Mouse (Mus musculus): ENCODE measurements around the gene Ost4.

The Ost4 gene

DNA sequence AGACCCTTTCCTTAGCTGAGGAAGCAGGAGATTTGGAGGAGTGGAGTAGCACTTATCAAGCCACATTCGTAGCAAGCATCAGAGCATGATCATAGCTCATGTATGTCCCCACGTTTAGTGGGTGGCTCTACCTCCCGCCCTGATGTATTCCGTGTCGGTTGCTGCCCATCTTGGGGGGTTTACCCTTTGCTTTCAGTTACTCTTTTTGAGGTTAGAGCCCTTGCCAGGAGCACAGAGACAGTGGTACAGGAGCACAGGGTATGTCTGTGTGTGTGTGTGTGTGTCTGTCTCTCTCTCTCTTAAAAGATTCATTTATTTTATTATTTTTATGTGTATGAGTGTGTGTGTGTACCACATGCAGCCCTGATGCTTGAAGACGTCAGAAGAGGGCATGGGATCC lies 15.5 kb upstream of the Ost4 start:
- no peak for DNase-seq (ENCODE audit: low read depth, low spot score)

DNA sequence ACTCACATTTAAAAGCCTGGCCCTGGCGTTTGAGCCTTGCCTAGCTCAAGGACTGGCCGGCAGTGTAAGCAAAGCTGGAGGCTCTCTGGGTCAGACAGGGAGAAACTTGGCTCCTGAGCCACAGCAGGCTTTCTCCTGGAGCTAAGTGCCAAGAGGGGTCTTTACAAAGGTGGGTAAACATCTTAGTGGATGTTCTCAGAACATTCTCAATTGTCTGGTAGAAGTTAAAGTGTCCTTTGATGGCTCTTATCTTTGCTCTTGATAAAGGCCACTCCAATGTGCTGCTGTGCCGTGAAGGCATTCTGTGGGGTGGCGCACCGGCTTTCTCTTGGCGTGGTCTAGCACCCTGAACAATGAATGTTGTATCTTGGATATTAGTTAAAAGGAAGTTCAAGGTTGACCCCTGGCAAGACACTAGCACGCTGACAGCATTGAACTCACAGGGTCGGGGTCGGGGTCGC lies 15.0 kb upstream of the Ost4 start:
- no peak for DNase-seq (ENCODE audit: low read depth, low spot score)

- DNase-seq (ENCODE audit: low read depth, low spot score) = peak; percentile 51
These were observed 13.9 kb upstream of the Ost4 start, which contains the start of gene Khk for GRCm38 (mm10) chr5:30921256-30922033. Gene Khk (plus strand): TSS chr5:30921431.

- DNase-seq (ENCODE audit: low read depth, low spot score) = no peak
These were observed 13.0 kb upstream of the Ost4 start for GRCm38 (mm10) chr5:30920621-30921020.

DNA sequence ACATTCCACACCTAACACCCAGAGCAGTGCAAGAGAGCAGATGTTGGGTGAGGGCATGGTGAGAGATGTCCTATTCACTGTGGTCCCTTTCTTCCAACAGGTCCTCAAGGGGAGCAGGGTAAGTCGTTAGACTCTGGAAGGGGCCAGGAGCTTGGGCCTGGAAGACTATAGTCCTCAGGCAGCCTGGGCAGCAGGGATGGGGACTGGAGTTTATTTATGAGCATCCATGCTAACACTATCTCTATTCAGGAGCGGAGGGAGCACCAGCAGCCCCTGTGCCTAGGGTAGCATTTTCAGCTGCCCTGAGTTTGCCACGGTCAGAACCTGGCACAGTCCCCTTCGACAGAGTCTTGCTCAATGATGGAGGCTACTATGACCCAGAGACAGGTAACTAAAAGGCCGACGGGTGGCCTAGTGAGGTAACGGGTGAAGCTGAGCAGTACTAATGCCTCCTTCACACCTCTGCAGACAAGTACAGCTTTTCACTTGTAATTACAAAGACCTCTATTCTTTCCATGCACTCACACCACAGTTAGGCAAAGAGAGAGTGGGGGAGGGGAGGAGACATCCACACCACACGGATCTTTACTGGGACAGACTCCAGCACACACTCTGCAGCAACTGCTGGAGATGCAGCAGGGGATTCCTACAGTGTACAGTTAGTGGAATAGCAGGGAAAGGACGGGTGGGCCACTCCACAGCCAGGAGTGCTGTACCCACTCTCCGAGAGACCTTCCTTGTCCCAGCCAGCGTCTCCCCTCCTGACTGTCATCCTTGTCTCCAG lies 12.4 kb upstream of the Ost4 start:
- no peak for DNase-seq (ENCODE audit: low read depth, low spot score)

DNA sequence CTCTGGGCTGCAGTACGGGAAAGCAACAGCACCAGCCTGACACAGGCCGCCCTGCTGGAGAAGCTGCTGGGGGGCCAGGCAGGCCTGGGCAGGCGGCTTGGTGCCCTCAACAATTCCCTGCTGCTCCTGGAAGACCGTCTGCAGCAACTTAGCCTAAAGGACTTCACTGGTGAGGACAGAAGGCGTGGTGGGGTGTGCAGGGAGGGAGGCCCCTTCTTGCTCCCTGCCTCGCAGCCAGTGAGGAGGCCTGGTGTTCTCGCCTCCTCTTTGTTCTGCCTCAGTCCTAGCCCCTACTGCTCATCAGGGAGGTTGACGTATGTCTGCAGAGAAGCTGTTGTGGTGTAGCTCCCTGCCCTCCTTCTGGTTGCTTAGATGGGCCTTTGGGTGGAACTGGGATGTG lies 11.1 kb upstream of the Ost4 start:
- DNase-seq (ENCODE audit: low read depth, low spot score) = no peak

DNA sequence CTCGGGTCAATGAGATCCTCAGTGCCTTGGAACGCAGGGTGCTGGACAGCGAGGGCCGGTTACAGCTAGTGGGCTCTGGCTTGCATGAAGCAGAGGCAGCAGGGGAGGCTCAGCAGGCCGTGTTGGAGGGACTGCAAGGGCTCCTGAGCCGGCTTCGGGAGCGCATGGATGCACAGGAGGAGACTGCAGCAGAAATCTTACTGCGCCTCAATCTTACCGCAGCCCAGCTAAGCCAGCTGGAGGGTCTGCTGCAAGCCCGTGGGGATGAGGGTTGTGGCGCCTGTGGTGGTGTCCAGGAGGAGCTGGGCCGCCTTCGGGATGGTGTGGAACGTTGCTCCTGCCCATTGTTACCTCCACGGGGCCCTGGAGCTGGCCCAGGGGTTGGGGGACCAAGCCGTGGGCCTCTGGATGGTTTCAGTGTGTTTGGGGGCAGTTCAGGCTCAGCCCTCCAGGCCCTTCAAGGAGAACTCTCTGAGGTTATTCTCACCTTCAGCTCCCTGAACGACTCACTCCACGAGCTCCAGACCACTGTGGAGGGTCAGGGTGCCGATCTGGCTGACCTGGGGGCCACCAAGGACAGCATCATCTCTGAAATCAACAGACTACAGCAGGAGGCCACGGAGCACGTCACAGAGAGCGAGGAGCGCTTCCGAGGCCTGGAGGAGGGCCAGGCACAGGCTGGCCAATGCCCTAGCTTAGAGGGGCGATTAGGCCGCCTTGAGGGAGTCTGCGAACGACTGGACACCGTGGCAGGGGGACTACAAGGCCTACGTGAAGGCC lies 10.5 kb upstream of the Ost4 start:
- no peak for DNase-seq (ENCODE audit: low read depth, low spot score)

GRCm38 (mm10) chr5:30917348-30917747 lies 9.8 kb upstream of the Ost4 start:
- DNase-seq (ENCODE audit: low read depth, low spot score) = no peak

DNA sequence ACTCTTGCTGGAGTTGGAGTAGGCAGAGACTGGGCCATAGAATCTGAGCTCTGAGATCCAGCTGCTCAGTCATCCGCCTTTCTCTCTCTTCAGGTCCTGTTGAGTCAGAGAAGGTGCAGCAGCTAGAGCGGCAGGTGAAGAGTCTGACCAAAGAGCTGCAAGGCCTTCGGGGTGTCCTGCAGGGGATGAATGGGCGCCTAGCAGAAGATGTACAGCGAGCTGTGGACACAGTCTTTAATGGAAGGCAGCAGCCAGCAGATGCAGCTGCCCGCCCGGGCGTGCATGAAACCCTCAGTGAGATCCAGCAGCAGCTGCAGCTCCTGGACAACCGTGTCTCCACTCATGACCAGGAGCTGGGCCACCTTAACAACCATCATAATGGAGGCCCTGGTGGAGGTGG lies 9.3 kb upstream of the Ost4 start:
- no peak for DNase-seq (ENCODE audit: low read depth, low spot score)

DNA sequence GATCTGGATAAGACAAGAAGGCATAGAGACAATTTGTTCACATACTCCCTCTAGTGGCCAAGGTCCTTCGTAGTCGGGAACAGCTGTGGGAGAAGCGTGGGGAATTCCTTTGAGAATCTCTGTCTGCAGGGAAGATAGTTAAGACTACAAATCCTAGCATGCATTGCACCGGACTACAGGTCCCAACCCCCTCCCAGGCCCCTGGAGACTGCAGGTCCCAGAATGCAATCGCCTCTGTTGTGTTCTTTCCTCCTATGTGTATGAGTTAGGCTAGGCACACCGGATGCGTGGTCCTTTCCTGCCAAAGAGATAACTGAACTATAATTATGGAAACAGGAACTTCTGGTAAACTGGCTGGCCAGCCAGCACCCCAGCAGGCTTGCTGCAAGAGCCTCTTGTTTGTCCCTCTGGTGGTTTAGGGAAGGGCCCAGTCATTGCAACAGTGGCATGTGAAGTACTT lies 8.4 kb upstream of the Ost4 start:
- DNase-seq (ENCODE audit: low read depth, low spot score) = peak; percentile 93

DNA sequence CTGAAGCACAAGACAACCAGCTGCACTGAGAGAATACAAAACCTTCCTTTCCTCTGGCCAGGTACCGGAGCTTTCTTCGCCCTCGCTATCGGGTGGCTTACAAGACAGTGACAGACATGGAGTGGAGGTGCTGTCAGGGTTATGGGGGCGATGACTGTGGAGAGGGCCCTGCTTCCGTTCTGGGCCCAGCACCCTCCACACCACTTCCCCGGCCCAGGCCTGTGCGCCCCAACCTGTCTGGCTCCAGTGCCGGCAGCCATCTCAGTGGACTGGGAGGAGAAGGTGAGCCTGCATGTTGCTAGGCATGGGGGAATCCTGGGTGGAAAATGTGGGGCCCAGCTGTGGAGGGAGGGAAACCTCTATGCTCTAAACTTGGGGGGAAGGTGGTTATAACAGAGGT lies 7.9 kb upstream of the Ost4 start:
- DNase-seq (ENCODE audit: low read depth, low spot score) = no peak

GRCm38 (mm10) chr5:30914849-30915248 lies 7.3 kb upstream of the Ost4 start:
- DNase-seq (ENCODE audit: low read depth, low spot score) = no peak

DNA sequence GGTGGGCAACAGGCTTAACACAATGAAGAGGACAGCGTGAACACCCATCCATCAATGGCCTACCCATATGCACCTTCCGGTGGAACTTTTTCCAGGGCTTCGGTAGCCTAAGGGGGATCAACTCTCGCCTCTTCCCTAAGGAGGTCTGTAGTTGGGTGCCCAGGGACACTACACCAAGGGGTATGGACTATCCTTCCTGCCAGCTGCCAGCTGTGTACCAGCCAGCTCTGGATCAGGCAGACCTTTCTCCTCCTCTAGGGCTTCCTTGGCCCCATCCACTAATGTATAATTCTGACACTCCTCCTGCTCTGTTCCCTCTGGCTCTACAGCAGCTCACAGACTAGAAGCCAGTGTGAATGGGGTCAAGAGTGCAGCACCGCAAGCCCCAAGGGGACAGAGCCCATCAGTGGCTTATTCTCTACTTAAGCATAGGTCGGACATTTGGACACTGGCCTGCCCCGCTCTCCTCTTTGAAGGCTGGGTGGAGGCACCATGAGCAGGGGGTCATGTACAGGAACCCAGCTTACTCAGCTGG lies 6.6 kb upstream of the Ost4 start:
- no peak for DNase-seq (ENCODE audit: low read depth, low spot score)

GRCm38 (mm10) chr5:30913060-30913841 lies 5.7 kb upstream of the Ost4 start, which contains the start of gene Emilin1:
Gene Emilin1 (plus strand): TSS chr5:30913402.
- DNase-seq (ENCODE audit: low read depth, low spot score) = no peak

DNA sequence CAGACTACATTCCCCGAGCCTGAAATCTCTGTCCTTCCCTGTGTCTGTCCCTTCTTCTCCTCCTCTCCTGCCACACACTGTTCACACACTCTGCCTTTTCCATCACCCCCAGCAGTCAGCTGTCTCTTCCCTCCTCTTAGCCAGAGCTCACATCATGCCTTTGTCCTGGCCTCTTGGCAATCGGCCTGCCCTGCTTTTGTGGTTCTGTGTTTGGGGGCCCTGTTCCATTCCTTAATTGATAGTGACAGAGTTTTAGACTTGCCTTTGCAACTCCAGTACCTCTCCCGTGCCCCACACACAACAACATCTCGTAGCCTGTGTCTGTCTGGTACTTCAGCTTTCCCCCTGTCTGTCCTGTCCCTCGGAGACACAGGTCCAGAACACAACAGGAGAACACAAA lies 4.6 kb upstream of the Ost4 start:
- no peak for DNase-seq (ENCODE audit: low read depth, low spot score)

DNA sequence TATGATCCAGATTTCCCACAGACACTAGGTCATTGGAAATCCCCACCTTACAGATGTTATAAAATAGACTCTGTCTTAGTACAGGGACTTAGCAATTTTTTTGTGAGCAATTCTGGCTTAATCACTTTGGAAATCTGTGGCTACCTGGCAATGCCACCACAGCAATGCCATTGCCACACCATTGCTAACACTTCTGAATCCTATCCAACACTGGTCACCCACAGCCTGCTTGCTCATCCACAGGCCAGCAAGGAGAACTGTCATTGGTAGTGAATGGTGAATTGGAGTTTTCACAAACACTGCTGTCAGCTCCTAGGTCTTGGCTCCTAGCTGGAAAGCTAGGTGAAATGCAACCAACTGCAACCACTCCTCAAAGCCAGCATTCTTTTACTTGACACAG lies 2.9 kb upstream of the Ost4 start:
- DNase-seq (ENCODE audit: low read depth, low spot score) = no peak

DNA sequence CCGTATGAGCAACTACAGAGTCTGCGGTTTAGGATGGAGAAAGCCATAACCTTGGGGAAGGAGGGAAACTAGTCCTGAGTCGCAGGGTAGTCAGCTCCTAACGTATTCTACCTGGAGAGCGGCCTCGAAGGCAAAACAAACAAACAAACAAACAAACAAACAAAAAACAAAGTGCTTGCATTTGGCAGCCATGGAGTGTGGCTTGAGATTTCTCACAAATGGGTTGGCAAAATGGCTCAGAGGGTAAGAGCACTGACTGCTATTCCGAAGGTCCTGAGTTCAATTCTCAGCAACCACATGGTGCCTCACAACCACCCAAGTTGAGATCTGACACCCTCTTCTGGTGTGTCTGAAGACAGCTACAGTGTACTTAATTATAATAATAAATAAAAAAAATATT lies 2.3 kb upstream of the Ost4 start:
- DNase-seq (ENCODE audit: low read depth, low spot score) = no peak

DNA sequence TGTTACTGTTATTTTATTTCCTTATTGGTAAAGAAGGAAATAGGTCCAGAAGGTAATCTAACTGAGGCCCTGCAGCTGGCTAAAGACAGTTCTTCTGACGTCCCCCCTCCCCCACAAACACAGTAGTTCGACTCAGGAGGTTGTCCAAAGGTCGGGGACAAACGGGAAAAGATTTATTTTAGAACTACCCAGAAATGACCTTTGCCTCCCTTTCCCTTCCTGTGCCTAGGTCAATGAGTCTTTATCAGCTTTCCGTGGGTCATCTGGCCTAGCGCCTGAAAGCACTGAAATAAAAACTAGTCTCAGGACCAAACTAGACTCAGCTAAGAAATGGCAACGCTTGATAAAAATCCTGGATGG lies 1.7 kb upstream of the Ost4 start:
- DNase-seq (ENCODE audit: low read depth, low spot score) = no peak

DNA sequence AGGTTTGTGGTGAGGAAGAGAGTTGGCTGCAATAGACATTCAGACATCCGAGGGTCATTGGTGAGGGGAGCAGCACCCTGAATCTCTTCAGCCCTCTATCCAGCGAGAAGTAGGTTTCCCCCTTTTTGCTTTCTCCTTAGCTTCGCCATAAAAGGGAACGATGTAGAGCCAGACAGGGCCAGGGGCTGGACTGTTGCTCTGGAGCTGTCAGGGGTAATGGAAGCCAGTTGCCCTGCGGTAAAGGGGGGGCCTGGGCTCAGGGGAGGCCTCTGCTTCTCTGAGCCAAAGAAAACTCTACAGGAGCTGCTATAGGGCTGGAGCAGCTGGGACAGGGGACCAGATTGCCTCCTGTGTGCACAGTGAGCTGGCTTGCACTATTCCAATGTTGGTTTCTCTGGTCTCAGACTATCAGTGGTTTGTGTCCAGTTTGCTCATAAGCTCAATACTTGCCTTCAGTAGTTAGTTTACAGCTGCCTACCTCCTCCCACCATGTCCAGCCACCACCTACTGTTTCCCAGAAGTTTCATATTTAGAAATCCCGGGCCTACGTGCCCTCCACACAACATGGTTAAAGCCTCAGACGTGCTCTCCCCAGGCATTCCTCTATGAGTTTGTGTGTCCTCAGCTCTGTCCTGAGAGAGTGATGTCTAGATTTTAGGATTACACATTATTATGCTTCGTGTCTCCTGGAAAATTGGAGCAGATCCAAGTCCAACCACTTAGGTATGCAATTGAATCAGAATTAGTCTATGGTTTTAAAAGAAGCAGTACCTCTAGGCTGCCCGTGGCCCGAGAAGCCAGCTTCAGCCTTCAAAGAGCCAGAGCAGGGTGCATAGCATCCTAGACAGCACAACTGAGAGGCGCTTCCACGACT lies 1.1 kb upstream of the Ost4 start:
- no peak for DNase-seq (ENCODE audit: low read depth, low spot score)

GRCm38 (mm10) chr5:30901860-30902259 lies 5.7 kb downstream of the Ost4 start:
- DNase-seq (ENCODE audit: low read depth, low spot score) = no peak
